Mouse (Mus musculus) stomach, embryonic 14.5 days (tissue): ENCODE data around the gene Ccdc36. TPM values are rescaled to one million over a fixed set of nuclear protein-coding genes. Genes with fewer than 3 reads are reported as not detected.

Experiments
- ATAC-seq: fragments of 200-750 bp; cut with Nextera tagmentation; 2 replicates; pipeline ENCODE4 v1.8.0; 2017; ENCODE audit warnings: low read depth, moderate TSS enrichment; ENCODE audit not compliant: insufficient number of reproducible peaks, insufficient read depth, low FRiP score
- H3K27ac ChIP-seq: fragments of 300-500 bp; sonication (generic); 2 replicates; pipeline ENCODE4 v1.5.1; 2014; ENCODE audit warnings: mild to moderate bottlenecking, low read length, moderate library complexity, mixed read lengths
- H3K27me3 ChIP-seq: fragments of 300-500 bp; sonication (generic); 2 replicates; pipeline ENCODE4 v1.6.1; 2014; ENCODE audit warnings: low read length, control low read depth, mixed read lengths; ENCODE audit not compliant: control insufficient read depth, insufficient read depth
- H3K36me3 ChIP-seq: fragments of 300-500 bp; sonication (generic); 2 replicates; pipeline ENCODE4 v1.6.1; 2014; ENCODE audit warnings: mild to moderate bottlenecking, control low read depth, low read length, moderate library complexity, mixed read lengths; ENCODE audit not compliant: control insufficient read depth, insufficient read depth
- H3K4me1 ChIP-seq: fragments of 300-500 bp; sonication (generic); 2 replicates; pipeline ENCODE4 v1.6.1; 2014; ENCODE audit warnings: low read length, control low read depth, mixed read lengths; ENCODE audit not compliant: control insufficient read depth, insufficient read depth
- H3K4me2 ChIP-seq: fragments of 300-500 bp; sonication (generic); replicated peaks from 2 replicates; pipeline ENCODE4 v1.6.1; 2014; ENCODE audit warnings: low read depth, low read length, control low read depth
- H3K4me3 ChIP-seq: fragments of 300-500 bp; sonication (generic); 2 replicates; pipeline ENCODE4 v1.5.1; 2014; ENCODE audit warnings: low read depth, low read length, control low read depth
- H3K9ac ChIP-seq: fragments of 300-500 bp; sonication (generic); replicated peaks from 2 replicates; pipeline ENCODE4 v1.6.1; 2014; ENCODE audit warnings: low read depth, mild to moderate bottlenecking, control low read depth, low read length, moderate library complexity, mixed read lengths
- H3K9me3 ChIP-seq: fragments of 300-500 bp; sonication (generic); 2 replicates; pipeline ENCODE4 v1.6.1; 2016; ENCODE audit warnings: low read depth, low read length, control low read depth; ENCODE audit not compliant: control insufficient read depth
- WGBS: fragments of 180-500 bp; shearing (Covaris S2); extraction: QIAGEN DNeasy Blood & Tissue Kit; methylation state at CpG from one replicate; pipeline ENCODE4 v1.1.7; 2014; 5-methylcytosine and 5-hydroxymethylcytosine counted together
- polyA plus RNA-seq: library from polyadenylated mRNA; unstranded; fragments of >200 nt; fragmentation: Nextera tagmentation; extraction: Ambion mirVana; gene quantifications from 2 replicates; pipeline ENCODE4 v1.2.1, GENCODE M21; 2014

Gene Ccdc36
- polyA plus RNA-seq, 1 experiment from 2014 or later = 1.9 TPM

GRCm38 (mm10) chr9:108460319-108461178, 32.3 kb upstream of the Ccdc36 start, which contains the start of gene Ccdc71:
Gene Ccdc71 (plus strand): TSS chr9:108460527.
- peak within 1 kb of the TSS; percentile 90 for H3K9ac ChIP-seq
- no peaks in the 10 kb centered on the region for H3K9me3 ChIP-seq
- H3K27me3 ChIP-seq = no peaks in the 10 kb centered on the region
- peak within 1 kb of the TSS; percentile 96 for H3K27ac ChIP-seq
- WGBS = under 1% methylated on average over 49 of the region's 52 CpGs
- peak within 1 kb of the TSS; percentile 94 for H3K4me3 ChIP-seq
- H3K36me3 ChIP-seq = peaks cover 23% of the 10 kb centered on the region
- peak within 1 kb of the TSS; percentile 68 for H3K4me2 ChIP-seq
- H3K4me1 ChIP-seq = peaks cover 18% of the 10 kb centered on the region; the same call in 1 of the 2 replicates
- peak; percentile 71 for ATAC-seq

- H3K9ac ChIP-seq = no peak overlapping the region
- no peaks in the 10 kb centered on the region for H3K9me3 ChIP-seq
- WGBS = 71% methylated on average over 1 of the region's 1 CpGs
- H3K4me3 ChIP-seq = peak overlapping the region; percentile 94
- H3K4me1 ChIP-seq = peaks cover 18% of the 10 kb centered on the region; the same call in 1 of the 2 replicates
- 0 out of 2 replicates have a peak overlapping the region, but pooled peaks have one; percentile 96 for H3K27ac ChIP-seq
- 0 out of 2 replicates have a peak, but pooled peaks have one; percentile 1 for ATAC-seq
- H3K36me3 ChIP-seq = peaks cover 17% of the 10 kb centered on the region
- H3K27me3 ChIP-seq = no peaks in the 10 kb centered on the region
- peak overlapping the region; percentile 68 for H3K4me2 ChIP-seq
Measured at GRCm38 (mm10) chr9:108459939-108460318, 31.6 kb upstream of the Ccdc36 start.

- Histone ChIP-seq H3K9me3 (no peaks in the 10 kb centered on the region), H3K4me3 (no peak overlapping the region), H3K27ac (no peak overlapping the region), H3K4me2 (no peak overlapping the region), H3K4me1 (peaks cover 14% of the 10 kb centered on the region; the same call in 1 of the 2 replicates), H3K9ac (no peak overlapping the region), H3K27me3 (no peaks in the 10 kb centered on the region), H3K36me3 (no peaks in the 10 kb centered on the region)
- ATAC-seq = no peak
- WGBS = 88% methylated on average over 10 of the region's 10 CpGs
Measured at GRCm38 (mm10) chr9:108456953-108457352, 28.7 kb upstream of the Ccdc36 start.

GRCm38 (mm10) chr9:108455747-108456571, 27.7 kb upstream of the Ccdc36 start:
- 68% methylated on average over 12 of the region's 12 CpGs for WGBS
- no peaks in the 10 kb centered on the region for H3K9me3 ChIP-seq
- H3K36me3 ChIP-seq = no peaks in the 10 kb centered on the region
- peaks cover 13% of the 10 kb centered on the region for H3K4me1 ChIP-seq
- no peak overlapping the region for H3K9ac ChIP-seq
- H3K27me3 ChIP-seq = no peaks in the 10 kb centered on the region
- no peak overlapping the region for H3K27ac ChIP-seq
- no peak overlapping the region for H3K4me3 ChIP-seq
- H3K4me2 ChIP-seq = no peak overlapping the region
- no peak for ATAC-seq

GRCm38 (mm10) chr9:108454429-108454828, 26.1 kb upstream of the Ccdc36 start:
- peaks cover 28% of the 10 kb centered on the region for H3K4me1 ChIP-seq
- H3K27ac ChIP-seq = no peak overlapping the region
- H3K36me3 ChIP-seq = no peaks in the 10 kb centered on the region
- no peak for ATAC-seq
- H3K27me3 ChIP-seq = no peaks in the 10 kb centered on the region
- no peaks in the 10 kb centered on the region for H3K9me3 ChIP-seq
- H3K9ac ChIP-seq = no peak overlapping the region
- 90% methylated on average over 6 of the region's 6 CpGs for WGBS
- H3K4me3 ChIP-seq = no peak overlapping the region
- H3K4me2 ChIP-seq = no peak overlapping the region

GRCm38 (mm10) chr9:108453458-108453857, 25.2 kb upstream of the Ccdc36 start:
- Histone ChIP-seq H3K4me2 (peak overlapping the region; percentile 52), H3K9ac (no peak overlapping the region), H3K4me3 (peak overlapping the region; percentile 50)

GRCm38 (mm10) chr9:108452911-108453310, 24.6 kb upstream of the Ccdc36 start:
- Histone ChIP-seq H3K9me3 (no peaks in the 10 kb centered on the region), H3K27ac (peak overlapping the region; percentile 84), H3K36me3 (peaks cover 7% of the 10 kb centered on the region; the same call in 1 of the 2 replicates), H3K4me2 (peak overlapping the region; percentile 52), H3K9ac (peak overlapping the region; percentile 31), H3K4me1 (peaks cover 30% of the 10 kb centered on the region), H3K4me3 (peak overlapping the region; percentile 50), H3K27me3 (no peaks in the 10 kb centered on the region)
- 30% methylated on average over 6 of the region's 6 CpGs for WGBS
- ATAC-seq = peak; percentile 14; the same call in 1 of the 2 replicates

More at GRCm38 (mm10) chr9:108453458-108453857, 25.2 kb upstream of the Ccdc36 start:
- Histone ChIP-seq H3K27me3 (no peaks in the 10 kb centered on the region), H3K4me1 (peaks cover 30% of the 10 kb centered on the region), H3K27ac (peak overlapping the region; percentile 84), H3K9me3 (no peaks in the 10 kb centered on the region), H3K36me3 (peaks cover 3% of the 10 kb centered on the region; the same call in 1 of the 2 replicates)
- ATAC-seq = no peak
- WGBS = 57% methylated on average over 4 of the region's 4 CpGs

GRCm38 (mm10) chr9:108452291-108452906, 24.1 kb upstream of the Ccdc36 start:
- Histone ChIP-seq H3K27ac (peak overlapping the region; percentile 84), H3K9me3 (no peaks in the 10 kb centered on the region), H3K4me2 (peak overlapping the region; percentile 52), H3K9ac (peak overlapping the region; percentile 31), H3K4me1 (peaks cover 30% of the 10 kb centered on the region), H3K4me3 (peak overlapping the region; percentile 50), H3K27me3 (no peaks in the 10 kb centered on the region), H3K36me3 (peaks cover 7% of the 10 kb centered on the region; the same call in 1 of the 2 replicates)
- 1% methylated on average over 40 of the region's 40 CpGs for WGBS
- peak; percentile 86 for ATAC-seq
